Comparison of ENCODE assay signal across 8 mouse cellular contexts in genomic region chr7:101896104-101897066, GRCm38 (mm10). TPM values are rescaled to one million over a fixed set of nuclear protein-coding genes. Genes with fewer than 3 reads are reported as not detected.
DNase-seq lines count a peak whose midpoint lies in the region; ATAC-seq and TF ChIP-seq lines count a peak whose summit lies in the region.

No protein-coding gene starts in this region.

- DNase-seq in ES-E14 (ENCODE audit: low read depth, low spot score), result peak; percentile 98
- DNase-seq in cerebellum, adult 11-12 months, result peak; percentile 98
- DNase-seq in heart, postnatal 25 days (ENCODE audit: low spot score), result peak; percentile 95
- peak; percentile 97 to 99 for DNase-seq in layer of hippocampus, adult 18-20 months (ENCODE audit: low spot score in 2 of 2)
- peak; percentile 96 for DNase-seq in lung, adult 2 months
- DNase-seq in thymus, adult 18-20 months, result peak; percentile 93 to 98

- under 1% methylated on average over 57 of the region's 57 CpGs for WGBS in forebrain, embryonic 15.5 days
- WGBS in lung, adult 2 months, result under 1% methylated on average over 57 of the region's 57 CpGs

- in situ Hi-C loops in ES-E14 (cut with MboI; ENCODE audit: low sequenced_read_pairs in 2 of 2, unreplicated experiment in 2 of 2), result no loop called here

- peaks cover 7% of the 10 kb centered on the region for H3K36me3 ChIP-seq in ES-E14 (ENCODE audit: control insufficient read depth, insufficient read depth, low read length, poor library complexity, severe bottlenecking)
- no peaks in the 10 kb centered on the region for H3K36me3 ChIP-seq in forebrain, embryonic 15.5 days

- peak; percentile 91; the same call in 1 of the 2 replicates for TF ChIP-seq POLR2A in lung, adult 2 months (IDR thresholded peaks at IDR 0.05; ENCODE audit: borderline replicate concordance, extremely low read depth, low read depth, low read length)

- peak; percentile 99 for ATAC-seq in forebrain, embryonic 15.5 days (replicated peaks)
- peak; percentile 94 for ATAC-seq in neutrophil, adult 5-6 weeks (ENCODE audit: extremely low read depth, insufficient number of reproducible peaks, low FRiP score, poor library complexity, severe bottlenecking)

- H3K27ac ChIP-seq in ES-E14 (ENCODE audit: insufficient read depth, low read depth, low read length, poor library complexity, severe bottlenecking), result peak overlapping the region; percentile 97
- H3K27ac ChIP-seq in forebrain, embryonic 15.5 days (replicated peaks), result peak overlapping the region; percentile 94

- TF ChIP-seq CTCF in lung, adult 2 months (IDR thresholded peaks at IDR 0.05; ENCODE audit: insufficient read depth, low read length), result no peak

- peak overlapping the region; percentile 87 to 98 for H3K4me3 ChIP-seq in ES-E14 (ENCODE audit: insufficient read depth in 1 of 2, low read depth in 1 of 2, low read length in 2 of 2, poor library complexity in 1 of 2, severe bottlenecking in 1 of 2)
- peak overlapping the region; percentile 63 for H3K4me3 ChIP-seq in forebrain, embryonic 15.5 days
- H3K4me3 ChIP-seq in lung, adult 2 months (replicated peaks; ENCODE audit: extremely low read depth, low read depth, low read length), result peak overlapping the region; percentile 93

- no peaks in the 10 kb centered on the region for H3K27me3 ChIP-seq in forebrain, embryonic 15.5 days

- peak overlapping the region; percentile 50 for H3K4me2 ChIP-seq in forebrain, embryonic 15.5 days (replicated peaks)

- intact Hi-C loops in heart, postnatal 25 days (cut with DNase I), result loop anchor here (5.0 kb wide), 2 partner anchors 36 to 234 kb away; partner anchors contain the start of genes Clpb, Lrrc51 and Numa1

- no peaks in the 10 kb centered on the region for H3K9me3 ChIP-seq in ES-E14 (ENCODE audit: control insufficient read depth, insufficient read depth, low read depth, low read length)
- H3K9me3 ChIP-seq in forebrain, embryonic 15.5 days, result no peaks in the 10 kb centered on the region

- peak overlapping the region; percentile 96 for H3K9ac ChIP-seq in ES-E14 (ENCODE audit: insufficient read depth, low read depth, low read length, poor library complexity, severe bottlenecking)
- peak overlapping the region; percentile 47 for H3K9ac ChIP-seq in forebrain, embryonic 15.5 days (replicated peaks)

- H3K4me1 ChIP-seq in ES-E14 (ENCODE audit: control insufficient read depth in 2 of 2, insufficient read depth in 2 of 2, low read length in 2 of 2, poor library complexity in 1 of 2), result peaks cover 4 to 9% of the 10 kb centered on the region in 2 experiments
- peaks cover 19% of the 10 kb centered on the region for H3K4me1 ChIP-seq in forebrain, embryonic 15.5 days
- peaks cover 3% of the 10 kb centered on the region for H3K4me1 ChIP-seq in lung, adult 2 months (ENCODE audit: control insufficient read depth, insufficient read depth, low read length)

TF ChIP-seq in ES-E14, 5 proteins besides CTCF, POLR2A, EP300 and RAD21:
- TF ChIP-seq HCFC1 (IDR thresholded peaks at IDR 0.05; ENCODE audit: borderline replicate concordance, insufficient read depth, low read length), result peak; percentile 83
- peak; percentile 83 for TF ChIP-seq CHD2 (IDR thresholded peaks at IDR 0.05; ENCODE audit: low read depth, low read length)
- TF ChIP-seq ZC3H11A (IDR thresholded peaks at IDR 0.05; ENCODE audit: borderline replicate concordance, low read depth, low read length), result no peak

RNA-seq across cellular contexts. Expression of gene Lamtor1, which starts 9.3 kb away (rescaled TPM):
- 90.8 and 106 TPM in 2 replicates for total RNA-seq in ES-E14 (2012; rRNA removed)
- polyA plus RNA-seq in forebrain, embryonic 15.5 days (2015; fragmentation: Nextera tagmentation; extraction: Ambion mirVana), result 165 and 167 TPM in 2 replicates
- total RNA-seq in heart, postnatal 25 days (2021), result 100 to 1,000 TPM; 105 to 111 TPM
- 10 to 100 TPM; 90.2 to 96.3 TPM for total RNA-seq in layer of hippocampus, adult 18-20 months (2021)
- polyA plus RNA-seq in lung, adult 2 months (2012; rRNA removed), result 171 and 205 TPM in 2 replicates
- total RNA-seq in neutrophil, adult 5-6 weeks (2017), result 65.2 and 77.1 TPM in 2 replicates

RNA-seq across cellular contexts. Expression of gene Tomt, which starts 9.8 kb away (rescaled TPM):
- total RNA-seq in ES-E14 (2012; rRNA removed), result 1.9 and 3.0 TPM in 2 replicates
- polyA plus RNA-seq in forebrain, embryonic 15.5 days (2015; fragmentation: Nextera tagmentation; extraction: Ambion mirVana), result 0.24 and 0.47 TPM in 2 replicates
- not detected for total RNA-seq in heart, postnatal 25 days (2021)
- total RNA-seq in layer of hippocampus, adult 18-20 months (2021), result not detected
- polyA plus RNA-seq in lung, adult 2 months (2012; rRNA removed), result 0.06 TPM in 1 of 2 replicates, not detected in the other
- total RNA-seq in neutrophil, adult 5-6 weeks (2017), result 0.49 TPM in 1 of 2 replicates, not detected in the other

RNA-seq across cellular contexts. Expression of gene Folr1, which starts 25.8 kb away (rescaled TPM):
- 536 and 562 TPM in 2 replicates for total RNA-seq in ES-E14 (2012; rRNA removed)
- polyA plus RNA-seq in forebrain, embryonic 15.5 days (2015; fragmentation: Nextera tagmentation; extraction: Ambion mirVana), result 18.9 and 30.4 TPM in 2 replicates
- under 1 TPM; 0.26 to 0.59 TPM for total RNA-seq in heart, postnatal 25 days (2021)
- 1 to 10 TPM in 1 of 2 experiments, under 1 TPM in 1; 0.76 to 3.0 TPM for total RNA-seq in layer of hippocampus, adult 18-20 months (2021)
- polyA plus RNA-seq in lung, adult 2 months (2012; rRNA removed), result 0.67 and 1.2 TPM in 2 replicates
- total RNA-seq in neutrophil, adult 5-6 weeks (2017), result 1.0 TPM in 1 of 2 replicates, not detected in the other

RNA-seq across cellular contexts. Expression of gene Anapc15, which starts 32.9 kb away (rescaled TPM):
- total RNA-seq in ES-E14 (2012; rRNA removed), result 105 and 123 TPM in 2 replicates
- polyA plus RNA-seq in forebrain, embryonic 15.5 days (2015; fragmentation: Nextera tagmentation; extraction: Ambion mirVana), result 71.1 and 74.3 TPM in 2 replicates
- 10 to 100 TPM; 16.5 to 17.9 TPM for total RNA-seq in heart, postnatal 25 days (2021)
- total RNA-seq in layer of hippocampus, adult 18-20 months (2021), result 10 to 100 TPM; 30.5 to 34.9 TPM
- 21.1 and 36.2 TPM in 2 replicates for polyA plus RNA-seq in lung, adult 2 months (2012; rRNA removed)
- 45.1 and 48.4 TPM in 2 replicates for total RNA-seq in neutrophil, adult 5-6 weeks (2017)

RNA-seq across cellular contexts. Expression of gene Lrrc51, which starts 37.3 kb away (rescaled TPM):
- 2.6 TPM in 2 replicates for total RNA-seq in ES-E14 (2012; rRNA removed)
- polyA plus RNA-seq in forebrain, embryonic 15.5 days (2015; fragmentation: Nextera tagmentation; extraction: Ambion mirVana), result 9.5 and 12.7 TPM in 2 replicates
- 1 to 10 TPM; 3.3 to 4.1 TPM for total RNA-seq in heart, postnatal 25 days (2021)
- total RNA-seq in layer of hippocampus, adult 18-20 months (2021), result 1 to 10 TPM; 4.9 to 7.9 TPM
- 28.9 and 36.5 TPM in 2 replicates for polyA plus RNA-seq in lung, adult 2 months (2012; rRNA removed)
- total RNA-seq in neutrophil, adult 5-6 weeks (2017), result 0.93 and 3.2 TPM in 2 replicates

Comparison
In these comparisons a context has a peak if more than half of its experiments do, and no peak if none do; other contexts are left out.
1. Peak in every context shown above with its lines: DNase-seq, ATAC-seq, H3K4me3 ChIP-seq and H3K27ac ChIP-seq.
2. RNA of gene Folr1, which starts 25.8 kb away (total RNA-seq): 536 to 562 TPM in ES-E14; 0.76 to 3.0 TPM in layer of hippocampus, adult 18-20 months, 1.0 TPM in neutrophil, adult 5-6 weeks and 0.26 to 0.59 TPM in heart, postnatal 25 days; every median in the first group is over 100 times any median in the second.